Mouse (Mus musculus): ENCODE data around the gene Ubash3b.

Ubash3b gene

GRCm38 (mm10) chr9:41136691-41137467 is 24.6 kb downstream of the Ubash3b start:
- no peak for DNase-seq (ENCODE audit: inconsistent age in 2 of 2, low spot score in 1 of 2)

- no peak for DNase-seq (ENCODE audit: inconsistent age in 2 of 2, low spot score in 1 of 2)
These were observed 25.2 kb downstream of the Ubash3b start for GRCm38 (mm10) chr9:41136273-41136672.

- no peak for DNase-seq (ENCODE audit: inconsistent age in 2 of 2, low spot score in 1 of 2)
These were observed 26.6 kb downstream of the Ubash3b start for GRCm38 (mm10) chr9:41134907-41135306.

GRCm38 (mm10) chr9:41130563-41130962 is 30.9 kb downstream of the Ubash3b start:
- DNase-seq (ENCODE audit: inconsistent age in 2 of 2, low spot score in 1 of 2): no peak

GRCm38 (mm10) chr9:41129802-41130480 is 31.6 kb downstream of the Ubash3b start:
- no peak for DNase-seq (ENCODE audit: inconsistent age in 2 of 2, low spot score in 1 of 2)

- DNase-seq (ENCODE audit: inconsistent age in 2 of 2, low spot score in 1 of 2): no peak
These were observed 32.2 kb downstream of the Ubash3b start for GRCm38 (mm10) chr9:41129273-41129672.

GRCm38 (mm10) chr9:41126723-41127122 is 34.8 kb downstream of the Ubash3b start:
- DNase-seq (ENCODE audit: inconsistent age in 2 of 2, low spot score in 1 of 2): no peak

GRCm38 (mm10) chr9:41124305-41124704 is 37.2 kb downstream of the Ubash3b start:
- no peak for DNase-seq (ENCODE audit: inconsistent age in 2 of 2, low spot score in 1 of 2)

- DNase-seq (ENCODE audit: inconsistent age in 2 of 2, low spot score in 1 of 2): peak; percentile 44 to 69
These were observed 38.9 kb downstream of the Ubash3b start for GRCm38 (mm10) chr9:41122390-41123110.

- no peak for DNase-seq (ENCODE audit: inconsistent age in 2 of 2, low spot score in 1 of 2)
These were observed 39.7 kb downstream of the Ubash3b start for GRCm38 (mm10) chr9:41121701-41122354.

GRCm38 (mm10) chr9:41119958-41120357 is 41.5 kb downstream of the Ubash3b start:
- DNase-seq (ENCODE audit: inconsistent age in 2 of 2, low spot score in 1 of 2): no peak

GRCm38 (mm10) chr9:41118065-41118464 is 43.4 kb downstream of the Ubash3b start:
- no peak for DNase-seq (ENCODE audit: inconsistent age in 2 of 2, low spot score in 1 of 2)

- no peak for DNase-seq (ENCODE audit: inconsistent age in 2 of 2, low spot score in 1 of 2)
These were observed 45.4 kb downstream of the Ubash3b start for GRCm38 (mm10) chr9:41116126-41116525.

GRCm38 (mm10) chr9:41114367-41114766 is 47.1 kb downstream of the Ubash3b start:
- no peak for DNase-seq (ENCODE audit: inconsistent age in 2 of 2, low spot score in 1 of 2)

- no peak for DNase-seq (ENCODE audit: inconsistent age in 2 of 2, low spot score in 1 of 2)
These were observed 51.7 kb downstream of the Ubash3b start for GRCm38 (mm10) chr9:41109749-41110148.

GRCm38 (mm10) chr9:41108324-41109180 is 52.9 kb downstream of the Ubash3b start:
- DNase-seq (ENCODE audit: inconsistent age in 2 of 2, low spot score in 1 of 2): peak; percentile 28 to 61

GRCm38 (mm10) chr9:41105201-41105643 is 56.3 kb downstream of the Ubash3b start:
- peak in 1 of 2 experiments; percentile 33 for DNase-seq (ENCODE audit: inconsistent age in 2 of 2, low spot score in 1 of 2)

GRCm38 (mm10) chr9:41103722-41104121 is 57.8 kb downstream of the Ubash3b start:
- no peak for DNase-seq (ENCODE audit: inconsistent age in 2 of 2, low spot score in 1 of 2)

- DNase-seq (ENCODE audit: inconsistent age in 2 of 2, low spot score in 1 of 2): peak in 1 of 2 experiments; percentile 42
These were observed 58.9 kb downstream of the Ubash3b start for GRCm38 (mm10) chr9:41102613-41103012.

- no peak for DNase-seq (ENCODE audit: inconsistent age in 2 of 2, low spot score in 1 of 2)
These were observed 61.6 kb downstream of the Ubash3b start for GRCm38 (mm10) chr9:41099897-41100296.

Measured in adrenal gland, adult (tissue).